Mouse (Mus musculus) kidney, embryonic 14.5 days (tissue): Measurements from ENCODE around the gene Olfr593. TPM values are rescaled to one million over a fixed set of nuclear protein-coding genes. Genes with fewer than 3 reads are reported as not detected.
"Not testable (repeated sequence)": the region's sequence is repeated elsewhere in the genome, so short reads cannot be mapped to it uniquely, and the experiment has no call there.

Source experiments
- ATAC-seq: fragments of 200-750 bp; cut with Nextera tagmentation; 2 replicates; pipeline ENCODE4 v1.8.0; 2017; ENCODE audit warnings: moderate number of reproducible peaks, mild to moderate bottlenecking, moderate TSS enrichment, moderate library complexity; ENCODE audit not compliant: low FRiP score, low TSS enrichment
- H3K27ac ChIP-seq: fragments of 300-500 bp; sonication (generic); 2 replicates; pipeline ENCODE4 v1.5.1; 2014; ENCODE audit warnings: low read depth, mild to moderate bottlenecking, low read length, moderate library complexity, mixed read lengths
- H3K27me3 ChIP-seq: fragments of 300-500 bp; sonication (generic); 2 replicates; pipeline ENCODE4 v1.6.1; 2014; ENCODE audit warnings: mild to moderate bottlenecking, low read length; ENCODE audit not compliant: control insufficient read depth, insufficient read depth
- H3K36me3 ChIP-seq: fragments of 300-500 bp; sonication (generic); 2 replicates; pipeline ENCODE4 v1.6.1; 2014; ENCODE audit warnings: low read length, mixed read lengths; ENCODE audit not compliant: control insufficient read depth, insufficient read depth
- H3K4me1 ChIP-seq: fragments of 300-500 bp; sonication (generic); 2 replicates; pipeline ENCODE4 v1.6.1; 2014; ENCODE audit warnings: low read length, mixed read lengths; ENCODE audit not compliant: control insufficient read depth, insufficient read depth
- H3K4me2 ChIP-seq: fragments of 300-500 bp; sonication (generic); replicated peaks from 2 replicates; pipeline ENCODE4 v1.6.1; 2014; ENCODE audit warnings: low read depth, mild to moderate bottlenecking, low read length
- H3K4me3 ChIP-seq: fragments of 300-500 bp; sonication (generic); 2 replicates; pipeline ENCODE4 v1.5.1; 2014; ENCODE audit warnings: mild to moderate bottlenecking, low read length
- H3K9ac ChIP-seq: fragments of 300-500 bp; sonication (generic); 2 replicates; pipeline ENCODE4 v1.6.1; 2014; ENCODE audit warnings: low read depth, mild to moderate bottlenecking, low read length, moderate library complexity
- H3K9me3 ChIP-seq: fragments of 300-500 bp; sonication (generic); 2 replicates; pipeline ENCODE4 v1.6.1; 2016; ENCODE audit warnings: low read length; ENCODE audit not compliant: control insufficient read depth
- WGBS: fragments of 180-500 bp; shearing (Covaris S2); extraction: QIAGEN DNeasy Blood & Tissue Kit; methylation state at CpG from one replicate; pipeline ENCODE4 v1.1.7; 2014; 5-methylcytosine and 5-hydroxymethylcytosine counted together
- microRNA-seq: library from miRNA; unstranded; fragments of <30 nt; microRNA quantifications from one replicate; pipeline ENCODE4, GENCODE M21; 2016
- polyA plus RNA-seq: library from polyadenylated mRNA; unstranded; fragments of >200 nt; fragmentation: Nextera tagmentation; extraction: Ambion mirVana; gene quantifications from 2 replicates; pipeline ENCODE4 v1.2.1, GENCODE M21; 2014

Olfr593 gene
- not detected in 2 replicates for polyA plus RNA-seq

- Histone ChIP-seq H3K27me3 (no peaks in the 10 kb centered on the region), H3K36me3 (no peaks in the 10 kb centered on the region), H3K4me1 (no peaks in the 10 kb centered on the region), H3K9ac (no peak within 1 kb of the TSS), H3K27ac (no peak within 1 kb of the TSS), H3K9me3 (no peaks in the 10 kb centered on the region), H3K4me3 (no peak within 1 kb of the TSS), H3K4me2 (no peak within 1 kb of the TSS)
- WGBS = 71% methylated on average over 1 of the region's 1 CpGs
- no peak for ATAC-seq
Measured at GRCm38 (mm10) chr7:103211562-103211961, at the start of gene Olfr593. Gene Olfr593, plus strand, starts transcription at chr7:103211862.

GRCm38 (mm10) chr7:103169697-103170096 lies 42.0 kb upstream of the Olfr593 start:
- Histone ChIP-seq H3K9me3 (no peaks in the 10 kb centered on the region), H3K4me3 (no peak overlapping the region), H3K4me2 (no peak overlapping the region), H3K9ac (no peak overlapping the region), H3K27ac (no peak overlapping the region), H3K36me3 (no peaks in the 10 kb centered on the region), H3K27me3 (no peaks in the 10 kb centered on the region), H3K4me1 (no peaks in the 10 kb centered on the region)
- ATAC-seq = no peak
- WGBS = 82% methylated on average over 5 of the region's 5 CpGs

DNA sequence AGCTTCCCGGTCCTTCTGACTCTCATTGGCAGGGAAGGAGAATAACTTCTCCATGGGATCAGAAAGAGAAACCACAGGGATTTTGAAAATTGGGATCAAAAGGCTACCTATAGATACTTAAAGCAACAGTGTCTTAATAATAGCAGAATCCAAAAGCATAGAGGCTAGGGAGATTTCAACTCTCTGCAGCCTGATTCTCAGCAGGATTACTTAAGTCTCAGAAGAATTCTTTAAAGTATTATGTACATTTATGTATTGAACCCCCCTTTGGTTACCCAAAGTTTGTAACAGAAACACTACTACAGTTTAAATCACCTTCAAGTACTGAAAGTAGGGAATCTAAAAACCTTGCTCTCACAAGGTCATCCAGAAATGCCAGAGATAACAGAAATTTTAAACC lies 33.4 kb upstream of the Olfr593 start, which contains the start of gene Olfr591:
Gene Olfr591, minus strand, starts transcription at position 101 of the 400 bp plus-strand sequence.
- ATAC-seq = no peak

GRCm38 (mm10) chr7:103184503-103184902 lies 27.2 kb upstream of the Olfr593 start, which contains the start of gene Olfr592:
Gene Olfr592, plus strand, starts transcription at chr7:103184803.
- not testable (repeated sequence) for H3K4me2 ChIP-seq, H3K4me1 ChIP-seq, H3K27ac ChIP-seq, H3K36me3 ChIP-seq, H3K27me3 ChIP-seq, H3K9ac ChIP-seq, H3K4me3 ChIP-seq, ATAC-seq
- 89% methylated on average over 1 of the region's 1 CpGs for WGBS
- peaks cover 12% of the 10 kb centered on the region; the same call in 1 of the 2 replicates for H3K9me3 ChIP-seq

More for the DNA sequence above, 33.4 kb upstream of the Olfr593 start, which contains the start of gene Olfr591:
- Histone ChIP-seq H3K4me1 (no peaks in the 10 kb centered on the region), H3K9ac (no peak within 1 kb of the TSS), H3K36me3 (no peaks in the 10 kb centered on the region), H3K4me2 (no peak within 1 kb of the TSS), H3K27me3 (no peaks in the 10 kb centered on the region), H3K27ac (no peak within 1 kb of the TSS), H3K4me3 (no peak within 1 kb of the TSS), H3K9me3 (peaks cover 11% of the 10 kb centered on the region; the same call in 1 of the 2 replicates)
- WGBS = 76% methylated on average over 1 of the region's 1 CpGs

DNA sequence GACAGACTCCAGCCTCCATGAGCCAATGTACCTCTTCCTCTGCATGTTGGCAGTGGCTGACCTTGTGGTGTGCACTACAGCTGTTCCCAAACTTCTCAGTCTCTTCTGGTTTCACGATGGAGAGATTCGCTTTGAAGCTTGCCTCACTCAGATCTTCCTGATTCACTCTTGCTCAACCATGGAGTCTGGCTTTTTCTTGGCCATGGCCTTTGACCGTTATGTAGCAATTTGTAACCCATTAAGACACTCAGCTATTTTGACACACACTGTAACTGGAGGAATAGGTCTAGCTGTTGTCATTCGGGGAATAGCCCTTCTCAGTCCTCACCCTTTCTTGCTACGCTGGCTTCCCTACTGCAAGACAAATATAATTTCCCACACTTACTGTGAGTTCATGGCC lies 388 bp downstream of the Olfr593 start:
- not testable (repeated sequence) for H3K9ac ChIP-seq, H3K27ac ChIP-seq, H3K4me2 ChIP-seq, H3K9me3 ChIP-seq, H3K4me3 ChIP-seq, H3K36me3 ChIP-seq, ATAC-seq, H3K27me3 ChIP-seq, H3K4me1 ChIP-seq
- 89% methylated on average over 5 of the region's 5 CpGs for WGBS

DNA sequence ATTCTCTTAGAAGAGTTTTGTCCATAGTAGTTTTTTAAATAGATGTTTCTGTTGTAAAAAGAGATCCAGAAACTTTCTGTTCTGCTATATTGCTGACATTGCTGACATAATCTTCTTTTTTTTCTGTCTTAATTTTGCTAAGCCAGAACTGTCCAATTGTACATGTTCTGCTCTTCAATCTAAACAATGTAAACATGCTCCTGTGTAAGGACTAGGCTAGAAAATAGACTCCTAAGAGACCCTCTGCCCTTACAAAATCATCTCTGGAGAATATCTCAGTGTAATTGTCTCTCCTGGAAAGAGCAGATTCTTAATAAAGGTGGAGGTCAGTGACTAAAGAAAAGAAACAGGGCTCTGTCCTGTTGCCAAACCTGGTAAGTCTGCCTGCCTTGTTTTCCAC lies 5.0 kb downstream of the Olfr593 start, which contains the start of gene Olfr594:
Gene Olfr594, plus strand, starts transcription at position 301 of the 400 bp plus-strand sequence.
- Histone ChIP-seq H3K9me3 (no peaks in the 10 kb centered on the region), H3K9ac (no peak within 1 kb of the TSS), H3K36me3 (no peaks in the 10 kb centered on the region), H3K4me3 (no peak within 1 kb of the TSS), H3K27ac (no peak within 1 kb of the TSS), H3K27me3 (no peaks in the 10 kb centered on the region), H3K4me1 (no peaks in the 10 kb centered on the region), H3K4me2 (no peak within 1 kb of the TSS)
- no peak for ATAC-seq

DNA sequence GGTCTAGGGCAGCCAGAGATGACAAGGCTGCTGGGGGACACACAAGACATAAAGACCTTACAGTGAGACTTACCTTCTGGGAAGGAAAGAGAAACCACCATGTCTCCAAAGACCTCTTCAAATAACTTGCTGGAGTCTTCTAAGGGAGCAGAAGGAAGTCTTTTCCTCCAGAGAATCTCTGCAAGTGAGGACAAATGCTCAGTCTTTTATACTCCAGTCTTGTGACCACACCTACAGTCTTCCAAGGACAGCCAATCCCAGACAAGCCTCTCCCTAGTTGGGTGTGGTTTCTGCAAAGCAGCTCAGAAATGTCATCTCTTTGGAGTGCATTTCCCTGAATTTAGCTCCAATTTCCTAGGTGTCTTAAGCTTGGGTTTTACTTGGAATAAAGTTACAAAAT lies 40.7 kb downstream of the Olfr593 start, which contains the start of gene Usp17ld:
Gene Usp17ld, minus strand, starts transcription at position 101 of the 400 bp plus-strand sequence.
- H3K4me1 ChIP-seq, H3K9ac ChIP-seq, H3K9me3 ChIP-seq, H3K4me2 ChIP-seq, H3K4me3 ChIP-seq, ATAC-seq, H3K27ac ChIP-seq, H3K36me3 ChIP-seq, H3K27me3 ChIP-seq: not testable (repeated sequence)

Small RNAs within 50 kb of the gene (microRNA-seq; reads per million reads assigned to microRNA genes)
- gene Gm25171 = not detected

Other genes starting within 250 kb of the Olfr593 start
- not detected in 2 replicates for gene Olfr576, start 249.2 kb upstream of the Olfr593 start, polyA plus RNA-seq
- gene Olfr577, start 235.9 kb upstream of the Olfr593 start, polyA plus RNA-seq = not detected in 2 replicates
- not detected in 2 replicates for gene Olfr578, start 222.5 kb upstream of the Olfr593 start, polyA plus RNA-seq
- gene Olfr582, start 173.8 kb upstream of the Olfr593 start, polyA plus RNA-seq = not detected in 2 replicates
- gene Olfr583, start 160.6 kb upstream of the Olfr593 start, polyA plus RNA-seq = not detected in 2 replicates
- gene Olfr584, start 130.0 kb upstream of the Olfr593 start, polyA plus RNA-seq = not detected in 2 replicates
- gene Olfr585, start 114.1 kb upstream of the Olfr593 start, polyA plus RNA-seq = not detected in 2 replicates
- gene Olfr586, start 86.2 kb upstream of the Olfr593 start, polyA plus RNA-seq = not detected in 2 replicates
- not detected in 2 replicates for gene Olfr588-ps1, start 71.0 kb upstream of the Olfr593 start, polyA plus RNA-seq
- not detected in 2 replicates for gene Olfr589, start 55.5 kb upstream of the Olfr593 start, polyA plus RNA-seq
- not detected in 2 replicates for gene Olfr591, start 33.5 kb upstream of the Olfr593 start, polyA plus RNA-seq
- not detected in 2 replicates for gene Olfr592, start 27.1 kb upstream of the Olfr593 start, polyA plus RNA-seq
- not detected in 2 replicates for gene Olfr594, start 5.1 kb downstream of the Olfr593 start, polyA plus RNA-seq
- not detected in 2 replicates for gene Usp17ld, start 40.6 kb downstream of the Olfr593 start, polyA plus RNA-seq
- not detected in 2 replicates for gene Olfr596, start 93.8 kb downstream of the Olfr593 start, polyA plus RNA-seq
- gene Olfr597, start 104.5 kb downstream of the Olfr593 start, polyA plus RNA-seq = not detected in 2 replicates
- gene Olfr598, start 111.7 kb downstream of the Olfr593 start, polyA plus RNA-seq = not detected in 2 replicates
- gene Olfr599, start 124.1 kb downstream of the Olfr593 start, polyA plus RNA-seq = not detected in 2 replicates
- not detected in 2 replicates for gene Olfr600, start 137.8 kb downstream of the Olfr593 start, polyA plus RNA-seq
- not detected in 2 replicates for gene Olfr601, start 150.8 kb downstream of the Olfr593 start, polyA plus RNA-seq
- not detected in 2 replicates for gene Olfr603, start 174.3 kb downstream of the Olfr593 start, polyA plus RNA-seq
- gene Usp17lc, start 203.2 kb downstream of the Olfr593 start, polyA plus RNA-seq = not detected in 2 replicates
- gene Olfr605, start 233.6 kb downstream of the Olfr593 start, polyA plus RNA-seq = not detected in 2 replicates
- not detected in 2 replicates for gene Olfr606, start 237.2 kb downstream of the Olfr593 start, polyA plus RNA-seq